14 mouse cellular contexts compared by ENCODE assay signal in genomic region chr9:60407374-60407773, GRCm38 (mm10).
A peak's percentile ranks its signal among the peaks of the same experiment; 100 is the strongest.
DNase-seq lines count a peak whose midpoint lies in the region; ATAC-seq and TF ChIP-seq lines count a peak whose summit lies in the region.
"Had no signal": no experiment of that assay in that cellular context is flagged by ENCODE, and none has a peak within 500 bp of the region (broad histone marks: within the 10 kb centered on the region; RNA-seq: fewer than 3 reads in every experiment).

No protein-coding gene starts in this region.

- no peak overlapping the region for H3K4me3 ChIP-seq in heart, embryonic 10.5 days
- no peak overlapping the region for H3K4me3 ChIP-seq in CH12.LX (replicated peaks in 1 of 3; ENCODE audit: low read depth in 2 of 3, low read length in 2 of 3, poor library complexity in 1 of 3)
- no peak overlapping the region for H3K4me3 ChIP-seq in embryonic facial prominence, embryonic 14.5 days (ENCODE audit: low read depth, low read length)
- H3K4me3 ChIP-seq in thymus, adult 2 months (ENCODE audit: control insufficient read depth, insufficient read depth, low read length): no peak overlapping the region
- H3K4me3 ChIP-seq: heart, embryonic 15.5 days; liver, embryonic 15.5 days had no signal

- no peak for DNase-seq in heart, embryonic 10.5 days (ENCODE audit: low spot score)
- DNase-seq in heart, postnatal 4 days: no peak
- peak; percentile 66 for DNase-seq in 3134 (ENCODE audit: extremely low read depth, insufficient read length, low spot score)
- peak; percentile 86 for DNase-seq in CH12.LX (ENCODE audit: extremely low read depth)
- peak; percentile 79 for DNase-seq in embryonic facial prominence, embryonic 14.5 days (ENCODE audit: low spot score)
- no peak for DNase-seq in layer of hippocampus, adult 8-10 months (ENCODE audit: low spot score in 2 of 2)
- DNase-seq in thymus, adult 2 months: no peak
- DNase-seq in yolk sac, embryonic 10.5 days (ENCODE audit: low spot score): no peak
- DNase-seq: cerebellum, postnatal 14 days; kidney, adult 9 months; thymus, adult 18-20 months had no signal

- TF ChIP-seq POLR2A in CH12.LX (IDR thresholded peaks at IDR 0.05; ENCODE audit: low read depth, low read length): no peak
- TF ChIP-seq POLR2A in thymus, adult 2 months (IDR thresholded peaks at IDR 0.05; ENCODE audit: control insufficient read depth, extremely low read depth, insufficient read depth, low read length, poor library complexity): no peak

- TF ChIP-seq EP300 in CH12.LX (IDR thresholded peaks at IDR 0.05; ENCODE audit: low read length): peak; percentile 80

- peak; percentile 55 for ATAC-seq in embryonic facial prominence, embryonic 14.5 days (ENCODE audit: low read depth)

- peak overlapping the region; percentile 62; the same call in 1 of the 2 replicates for H3K27ac ChIP-seq in heart, embryonic 10.5 days
- H3K27ac ChIP-seq in CH12.LX (ENCODE audit: insufficient read depth, low read depth): no peak overlapping the region; the same call in 1 of the 2 replicates
- no peak overlapping the region for H3K27ac ChIP-seq in embryonic facial prominence, embryonic 14.5 days (replicated peaks; ENCODE audit: low read depth, low read length)
- H3K27ac ChIP-seq in thymus, adult 2 months (ENCODE audit: control insufficient read depth, insufficient read depth, low read length): no peak overlapping the region
- H3K27ac ChIP-seq: heart, embryonic 15.5 days; liver, embryonic 15.5 days had no signal

- 29% methylated on average over 1 of the region's 1 CpGs for WGBS in heart, embryonic 10.5 days
- WGBS in embryonic facial prominence, embryonic 14.5 days: 0% methylated on average over 1 of the region's 1 CpGs
- 89% methylated on average over 1 of the region's 1 CpGs for WGBS in thymus, adult 2 months

- TF ChIP-seq CTCF in CH12.LX (conservative IDR thresholded peaks at IDR 0.05 in 1 of 2, IDR thresholded peaks at IDR 0.05 in 1 of 2; ENCODE audit: low read depth in 2 of 2, low read length in 2 of 2): no peak
- TF ChIP-seq CTCF in thymus, adult 2 months (IDR thresholded peaks at IDR 0.05; ENCODE audit: borderline replicate concordance, control insufficient read depth, extremely low read depth, insufficient read depth, low read length, poor library complexity): no peak

- H3K4me2 ChIP-seq in CH12.LX (ENCODE audit: insufficient read depth, low read depth, poor library complexity, severe bottlenecking): no peak overlapping the region; the same call in 1 of the 2 replicates
- no peak overlapping the region for H3K4me2 ChIP-seq in embryonic facial prominence, embryonic 14.5 days (ENCODE audit: low read depth, low read length)
- H3K4me2 ChIP-seq: heart, embryonic 15.5 days; liver, embryonic 15.5 days had no signal

- H3K9me3 ChIP-seq in heart, embryonic 10.5 days: no peaks in the 10 kb centered on the region
- no peaks in the 10 kb centered on the region for H3K9me3 ChIP-seq in CH12.LX (replicated peaks; ENCODE audit: low read length)
- no peaks in the 10 kb centered on the region for H3K9me3 ChIP-seq in embryonic facial prominence, embryonic 14.5 days (ENCODE audit: control insufficient read depth, low read length)
- H3K9me3 ChIP-seq: G1E; heart, embryonic 15.5 days; liver, embryonic 15.5 days had no signal

- no peaks in the 10 kb centered on the region for H3K79me2 ChIP-seq in CH12.LX (replicated peaks; ENCODE audit: control insufficient read depth, extremely low read depth, insufficient read depth, poor library complexity, severe bottlenecking)

- no peak for TF ChIP-seq RAD21 in CH12.LX (IDR thresholded peaks at IDR 0.05; ENCODE audit: low read depth, low read length)

- H3K27me3 ChIP-seq in heart, embryonic 10.5 days (ENCODE audit: insufficient read depth, poor library complexity, severe bottlenecking): no peaks in the 10 kb centered on the region
- no peaks in the 10 kb centered on the region for H3K27me3 ChIP-seq in CH12.LX (replicated peaks)
- no peaks in the 10 kb centered on the region for H3K27me3 ChIP-seq in embryonic facial prominence, embryonic 14.5 days (replicated peaks; ENCODE audit: control insufficient read depth, insufficient read depth, low read length)
- H3K27me3 ChIP-seq in thymus, adult 2 months (ENCODE audit: control insufficient read depth, insufficient read depth, low read length): no peaks in the 10 kb centered on the region
- H3K27me3 ChIP-seq: heart, embryonic 15.5 days had no signal

- no peak overlapping the region for H3K9ac ChIP-seq in CH12.LX (ENCODE audit: insufficient read depth, low read depth)
- H3K9ac ChIP-seq in embryonic facial prominence, embryonic 14.5 days (ENCODE audit: low read depth, low read length): no peak overlapping the region
- H3K9ac ChIP-seq: heart, embryonic 15.5 days; liver, embryonic 15.5 days had no signal

- dilution Hi-C loops in CH12.LX (cut with MboI; ENCODE audit: extremely low pct_ligation_motif_present, extremely low pct_unique_long_range_greater_than_20kb, low sequenced_read_pairs): no loop called here

- in situ Hi-C loops in CH12.LX (cut with MboI; ENCODE audit: low pct_ligation_motif_present, low pct_unique_long_range_greater_than_20kb, low sequenced_read_pairs): no loop called here

- H3K36me3 ChIP-seq in heart, embryonic 10.5 days: no peaks in the 10 kb centered on the region
- no peaks in the 10 kb centered on the region for H3K36me3 ChIP-seq in CH12.LX (replicated peaks in 1 of 2; ENCODE audit: control insufficient read depth in 1 of 2, insufficient read depth in 1 of 2, low read length in 1 of 2)
- no peaks in the 10 kb centered on the region for H3K36me3 ChIP-seq in embryonic facial prominence, embryonic 14.5 days (ENCODE audit: control insufficient read depth, insufficient read depth, low read length)
- no peaks in the 10 kb centered on the region for H3K36me3 ChIP-seq in thymus, adult 2 months (ENCODE audit: control insufficient read depth, insufficient read depth, low read length)
- H3K36me3 ChIP-seq: G1E; heart, embryonic 15.5 days; liver, embryonic 15.5 days had no signal

- H3K4me1 ChIP-seq in heart, embryonic 10.5 days: peaks cover 17% of the 10 kb centered on the region
- peaks cover 13 to 32% of the 10 kb centered on the region in 2 experiments for H3K4me1 ChIP-seq in CH12.LX (ENCODE audit: control insufficient read depth in 1 of 2, insufficient read depth in 2 of 2)
- H3K4me1 ChIP-seq in embryonic facial prominence, embryonic 14.5 days (ENCODE audit: control insufficient read depth, insufficient read depth, low read length): peaks cover 30% of the 10 kb centered on the region
- H3K4me1 ChIP-seq in thymus, adult 2 months (replicated peaks; ENCODE audit: control insufficient read depth, insufficient read depth, low read length): no peaks in the 10 kb centered on the region
- H3K4me1 ChIP-seq: heart, embryonic 15.5 days had no signal

TF ChIP-seq in CH12.LX, 34 proteins besides CTCF, POLR2A, EP300 and RAD21:
- 0 out of 2 replicates have a peak, but pooled peaks have one; percentile 49 for TF ChIP-seq KAT2A (IDR thresholded peaks at IDR 0.05; ENCODE audit: insufficient replicate concordance, low read length)
- peak; percentile 33; the same call in 1 of the 2 replicates for TF ChIP-seq JUN (IDR thresholded peaks at IDR 0.05; ENCODE audit: insufficient read depth, low read depth, low read length)
- TF ChIP-seq MAFK (IDR thresholded peaks at IDR 0.05; ENCODE audit: insufficient replicate concordance, low read length): 0 out of 2 replicates have a peak, but pooled peaks have one; percentile 34
- TF ChIP-seq ZMIZ1 (IDR thresholded peaks at IDR 0.05; ENCODE audit: low read depth, low read length): no peak
- TF ChIP-seq IRF4 (IDR thresholded peaks at IDR 0.05; ENCODE audit: low read depth, low read length): peak; percentile 78
- peak; percentile 47; the same call in 1 of the 2 replicates for TF ChIP-seq MEF2A (IDR thresholded peaks at IDR 0.05; ENCODE audit: borderline replicate concordance, low read depth, low read length)
- peak; percentile 63 for TF ChIP-seq ETS1 (conservative IDR thresholded peaks at IDR 0.05; ENCODE audit: low read depth, low read length)
- TF ChIP-seq BHLHE40 (IDR thresholded peaks at IDR 0.05; ENCODE audit: low read depth, low read length): peak; percentile 73
- peak; percentile 44; the same call in 1 of the 2 replicates for TF ChIP-seq ZNF384 (IDR thresholded peaks at IDR 0.05; ENCODE audit: low read depth, low read length)
- TF ChIP-seq MAX (IDR thresholded peaks at IDR 0.05; ENCODE audit: low read length): no peak
- TF ChIP-seq GABPA (IDR thresholded peaks at IDR 0.05; ENCODE audit: insufficient replicate concordance, low read depth, low read length): no peak
- TF ChIP-seq TCF12 (IDR thresholded peaks at IDR 0.05; ENCODE audit: low read depth, low read length): peak; percentile 41; the same call in 1 of the 2 replicates
TF ChIP-seq in CH12.LX: peak in this region for 9.

Comparison
In these comparisons a context has a peak if more than half of its experiments do, and no peak if none do; other contexts are left out.
1. DNase-seq: peak in 3134 (single experiment), CH12.LX (single experiment) and embryonic facial prominence, embryonic 14.5 days (single experiment); none in heart, embryonic 10.5 days (single experiment), heart, postnatal 4 days (single experiment), layer of hippocampus, adult 8-10 months (0 of 2), thymus, adult 2 months (single experiment) and yolk sac, embryonic 10.5 days (single experiment).